Mouse (Mus musculus): ENCODE results near the gene Gja5. TPM values are rescaled to one million over a fixed set of nuclear protein-coding genes. Genes with fewer than 3 reads are reported as not detected.

Gja5 gene
- polyA plus RNA-seq, 1 experiment = 0.95 TPM

DNA sequence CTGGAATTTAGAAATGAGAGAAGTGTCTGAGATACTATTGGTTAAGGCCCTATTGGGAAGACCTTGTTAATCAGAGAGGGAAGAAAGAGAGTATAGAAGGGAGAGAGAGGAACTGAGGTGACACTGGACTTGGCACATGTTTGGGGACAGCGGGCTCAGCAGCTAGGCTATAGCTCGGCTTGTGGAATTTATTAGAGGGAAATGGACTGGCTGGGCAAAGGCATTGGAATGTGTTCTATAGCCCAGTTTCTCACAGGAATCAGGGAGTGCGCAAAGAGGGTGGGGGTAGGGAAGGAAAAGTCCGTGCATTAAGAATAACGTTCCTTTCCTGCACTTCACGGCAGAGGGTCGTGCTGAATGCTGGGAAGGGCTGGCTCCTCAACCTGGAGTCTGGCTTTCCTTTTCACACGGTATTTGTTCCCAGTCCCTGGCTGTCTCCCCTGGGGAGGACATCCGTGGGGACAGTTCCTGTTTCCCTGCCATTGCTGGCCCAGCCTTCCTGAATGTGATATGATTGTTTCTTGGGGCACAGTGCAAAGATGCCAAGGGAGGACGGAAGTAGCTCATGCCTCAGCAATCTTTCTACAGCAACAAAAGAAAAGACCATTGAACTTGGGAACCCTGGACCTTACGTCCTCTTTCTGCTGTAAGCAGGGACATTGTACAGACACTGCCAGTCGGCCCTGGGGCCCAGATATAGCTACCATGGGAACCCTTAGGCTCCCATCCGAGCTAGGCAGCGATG is 49.2 kb downstream of the Gja5 start:
- Histone ChIP-seq H3K4me1 (ENCODE audit: control insufficient read depth, insufficient read depth, insufficient read length) (no peaks in the 10 kb centered on the region), H3K4me3 (ENCODE audit: extremely low read depth, insufficient read depth, insufficient read length) (no peak overlapping the region), H3K36me3 (ENCODE audit: control insufficient read depth, insufficient read depth, low read length) (no peaks in the 10 kb centered on the region), H3K27me3 (ENCODE audit: control insufficient read depth, insufficient read depth, low read length) (no peaks in the 10 kb centered on the region), H3K27ac (ENCODE audit: insufficient read depth, low read length) (no peak overlapping the region)
- no peak for TF ChIP-seq CTCF (IDR thresholded peaks at IDR 0.05; ENCODE audit: extremely low read depth, insufficient read depth, insufficient read length, insufficient replicate concordance)
- no peak for TF ChIP-seq POLR2A (IDR thresholded peaks at IDR 0.05; ENCODE audit: low read depth, low read length)
- no peak for DNase-seq (ENCODE audit: low read depth in 1 of 2, low spot score in 2 of 2)
- WGBS = 59% methylated on average over 14 of the region's 14 CpGs

DNA sequence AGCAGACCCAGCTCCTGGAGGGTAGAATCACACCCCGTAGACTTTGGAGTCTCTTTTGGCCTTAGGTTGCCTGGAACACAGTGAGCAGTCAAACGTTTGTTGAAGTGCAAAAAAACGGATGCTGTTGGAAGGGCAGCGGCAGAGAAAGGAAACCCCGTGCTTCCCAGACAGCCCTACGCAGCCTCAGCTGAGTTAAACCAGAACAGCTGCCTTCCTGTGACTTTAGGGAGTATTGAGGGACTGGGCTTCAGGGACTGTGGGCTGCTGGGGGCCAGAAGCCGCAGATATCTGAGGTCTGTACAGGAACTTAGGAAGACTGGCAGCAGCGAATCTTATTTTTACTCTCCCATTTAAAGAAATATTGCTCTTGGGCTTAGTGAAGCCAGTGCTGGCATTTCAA is 56.1 kb downstream of the Gja5 start:
- Histone ChIP-seq H3K27me3 (ENCODE audit: control insufficient read depth, insufficient read depth, low read length) (no peaks in the 10 kb centered on the region), H3K4me3 (ENCODE audit: extremely low read depth, insufficient read depth, insufficient read length) (no peak overlapping the region), H3K4me1 (ENCODE audit: control insufficient read depth, insufficient read depth, insufficient read length) (no peaks in the 10 kb centered on the region), H3K27ac (ENCODE audit: insufficient read depth, low read length) (no peak overlapping the region), H3K36me3 (ENCODE audit: control insufficient read depth, insufficient read depth, low read length) (no peaks in the 10 kb centered on the region)
- DNase-seq (ENCODE audit: low read depth in 1 of 2, low spot score in 2 of 2) = no peak
- 4% methylated on average over 8 of the region's 8 CpGs for WGBS
- TF ChIP-seq POLR2A (IDR thresholded peaks at IDR 0.05; ENCODE audit: low read depth, low read length) = no peak
- TF ChIP-seq CTCF (IDR thresholded peaks at IDR 0.05; ENCODE audit: extremely low read depth, insufficient read depth, insufficient read length, insufficient replicate concordance) = no peak

DNA sequence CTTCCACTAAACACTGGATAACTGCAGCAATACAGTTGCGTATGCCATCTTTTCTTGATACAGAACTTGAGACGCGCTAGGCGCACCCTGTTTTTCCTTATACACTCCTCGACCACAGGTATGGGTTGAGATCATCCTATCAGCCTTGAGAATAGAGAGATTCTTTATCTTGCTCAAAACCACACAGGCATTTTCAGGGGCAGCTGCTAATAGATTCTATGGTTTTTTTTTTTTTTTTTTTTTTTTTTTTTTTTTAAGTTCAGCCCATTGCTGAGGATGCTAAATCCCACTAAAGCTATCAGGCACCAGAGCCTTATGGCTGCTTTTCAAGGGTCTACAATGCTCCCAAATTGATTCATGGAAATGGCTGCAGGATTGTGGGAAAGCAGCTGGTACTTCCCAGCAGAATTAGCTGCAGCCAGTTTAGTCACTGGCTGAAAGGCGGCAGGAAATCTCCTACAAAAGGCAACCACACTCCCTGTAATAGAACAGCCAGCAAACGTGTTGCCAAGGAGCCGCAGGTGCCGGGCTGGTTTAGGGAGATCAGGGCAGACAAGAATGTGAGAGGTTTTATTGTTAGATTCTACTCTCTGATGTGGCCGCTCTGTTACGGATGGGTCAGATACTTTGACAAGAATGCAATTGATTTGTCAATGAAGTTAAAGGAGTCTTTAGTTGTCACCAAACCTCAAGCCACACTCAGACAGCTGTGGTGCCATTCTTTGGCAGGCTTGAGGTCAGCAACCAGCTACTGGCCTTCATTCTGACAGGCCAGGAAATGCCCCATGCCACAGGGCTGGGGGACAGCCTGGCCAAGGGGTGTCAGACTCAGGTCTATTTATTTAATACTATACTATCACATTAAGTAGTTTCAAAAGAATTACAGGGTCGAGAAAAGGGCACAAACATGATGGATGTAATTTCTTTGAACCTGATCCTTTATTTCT is 58.9 kb downstream of the Gja5 start:
- 73% methylated on average over 12 of the region's 12 CpGs for WGBS
- H3K4me3 ChIP-seq (ENCODE audit: extremely low read depth, insufficient read depth, insufficient read length) = no peak overlapping the region
- no peak overlapping the region for H3K27ac ChIP-seq (ENCODE audit: insufficient read depth, low read length)
- no peaks in the 10 kb centered on the region for H3K27me3 ChIP-seq (ENCODE audit: control insufficient read depth, insufficient read depth, low read length)
- H3K4me1 ChIP-seq (ENCODE audit: control insufficient read depth, insufficient read depth, insufficient read length) = no peaks in the 10 kb centered on the region
- H3K36me3 ChIP-seq (ENCODE audit: control insufficient read depth, insufficient read depth, low read length) = no peaks in the 10 kb centered on the region
- TF ChIP-seq CTCF (IDR thresholded peaks at IDR 0.05; ENCODE audit: extremely low read depth, insufficient read depth, insufficient read length, insufficient replicate concordance) = no peak
- TF ChIP-seq POLR2A (IDR thresholded peaks at IDR 0.05; ENCODE audit: low read depth, low read length) = no peak
- no peak for DNase-seq (ENCODE audit: low read depth in 1 of 2, low spot score in 2 of 2)

DNA sequence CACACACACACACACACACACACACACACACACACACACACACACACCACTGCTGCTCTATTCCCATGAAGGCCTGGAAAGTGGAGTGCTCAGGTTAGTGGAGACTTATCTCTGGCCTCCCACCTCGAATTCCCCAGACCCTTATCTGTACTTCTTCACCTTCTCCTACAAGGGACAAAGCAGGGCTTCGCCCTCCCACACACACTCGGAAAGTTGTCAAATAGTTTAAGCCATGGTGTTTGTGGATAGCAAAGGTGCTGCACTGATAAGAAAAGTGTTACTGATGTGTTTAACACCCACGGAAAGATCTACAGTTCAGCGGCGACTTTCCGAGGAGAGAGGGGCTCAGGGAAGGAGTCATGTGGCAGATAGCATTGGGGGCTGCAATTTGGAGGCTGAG is 66.5 kb downstream of the Gja5 start:
- no peak for TF ChIP-seq POLR2A (IDR thresholded peaks at IDR 0.05; ENCODE audit: low read depth, low read length)
- TF ChIP-seq CTCF (IDR thresholded peaks at IDR 0.05; ENCODE audit: extremely low read depth, insufficient read depth, insufficient read length, insufficient replicate concordance) = no peak
- no peaks in the 10 kb centered on the region for H3K36me3 ChIP-seq (ENCODE audit: control insufficient read depth, insufficient read depth, low read length)
- DNase-seq (ENCODE audit: low read depth in 1 of 2, low spot score in 2 of 2) = no peak
- 56% methylated on average over 7 of the region's 7 CpGs for WGBS
- no peak overlapping the region for H3K4me3 ChIP-seq (ENCODE audit: extremely low read depth, insufficient read depth, insufficient read length)
- H3K4me1 ChIP-seq (ENCODE audit: control insufficient read depth, insufficient read depth, insufficient read length) = no peaks in the 10 kb centered on the region
- H3K27ac ChIP-seq (ENCODE audit: insufficient read depth, low read length) = no peak overlapping the region
- no peaks in the 10 kb centered on the region for H3K27me3 ChIP-seq (ENCODE audit: control insufficient read depth, insufficient read depth, low read length)

DNA sequence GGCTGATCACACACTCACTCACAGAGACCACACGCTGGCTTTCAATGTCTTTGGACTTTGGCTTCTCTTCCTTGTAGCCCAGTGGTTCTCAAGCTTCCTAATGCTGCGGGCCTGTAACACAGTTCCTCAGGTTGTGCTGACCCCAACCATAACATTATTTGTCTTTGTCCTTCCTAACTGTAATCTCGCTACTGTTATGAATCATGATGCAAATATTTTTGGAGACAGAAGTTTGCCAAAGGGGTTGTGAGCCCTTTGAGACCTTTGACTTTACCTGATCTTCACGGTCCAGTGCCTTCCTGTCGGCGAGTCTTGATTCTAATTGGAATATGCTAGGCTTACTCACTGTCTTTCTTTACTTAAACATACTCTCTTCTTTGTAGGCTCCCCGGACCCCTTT is 70.0 kb downstream of the Gja5 start:
- H3K4me3 ChIP-seq (ENCODE audit: extremely low read depth, insufficient read depth, insufficient read length) = no peak overlapping the region
- WGBS = 91% methylated on average over 7 of the region's 7 CpGs
- TF ChIP-seq POLR2A (IDR thresholded peaks at IDR 0.05; ENCODE audit: low read depth, low read length) = no peak
- no peak for TF ChIP-seq CTCF (IDR thresholded peaks at IDR 0.05; ENCODE audit: extremely low read depth, insufficient read depth, insufficient read length, insufficient replicate concordance)
- no peak overlapping the region for H3K27ac ChIP-seq (ENCODE audit: insufficient read depth, low read length)
- no peaks in the 10 kb centered on the region for H3K27me3 ChIP-seq (ENCODE audit: control insufficient read depth, insufficient read depth, low read length)
- H3K36me3 ChIP-seq (ENCODE audit: control insufficient read depth, insufficient read depth, low read length) = no peaks in the 10 kb centered on the region
- DNase-seq (ENCODE audit: low read depth in 1 of 2, low spot score in 2 of 2) = no peak
- H3K4me1 ChIP-seq (ENCODE audit: control insufficient read depth, insufficient read depth, insufficient read length) = no peaks in the 10 kb centered on the region

DNA sequence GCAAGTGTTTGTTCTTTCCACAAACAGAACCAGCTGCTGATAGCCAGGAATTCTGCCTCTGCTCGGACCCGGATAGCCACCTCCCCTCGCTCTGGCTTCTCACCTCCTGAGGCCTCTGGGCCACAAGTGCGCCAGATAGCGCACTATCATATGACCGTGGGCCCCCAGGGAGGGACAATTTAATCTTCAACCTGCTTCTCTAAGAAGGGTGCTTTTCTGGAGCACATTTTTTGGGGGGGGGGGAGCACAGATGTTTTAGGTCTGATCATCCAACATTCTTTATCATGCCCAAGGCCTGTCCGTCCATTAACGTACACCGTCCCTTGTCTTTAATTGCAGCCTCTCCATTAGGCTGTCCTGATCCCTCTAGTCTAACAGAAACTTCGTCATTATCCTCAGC is 71.1 kb downstream of the Gja5 start:
- Histone ChIP-seq H3K4me3 (ENCODE audit: extremely low read depth, insufficient read depth, insufficient read length) (no peak overlapping the region), H3K27ac (ENCODE audit: insufficient read depth, low read length) (no peak overlapping the region), H3K36me3 (ENCODE audit: control insufficient read depth, insufficient read depth, low read length) (no peaks in the 10 kb centered on the region), H3K4me1 (ENCODE audit: control insufficient read depth, insufficient read depth, insufficient read length) (no peaks in the 10 kb centered on the region), H3K27me3 (ENCODE audit: control insufficient read depth, insufficient read depth, low read length) (no peaks in the 10 kb centered on the region)
- 95% methylated on average over 10 of the region's 10 CpGs for WGBS
- DNase-seq (ENCODE audit: low read depth in 1 of 2, low spot score in 2 of 2) = no peak
- TF ChIP-seq CTCF (IDR thresholded peaks at IDR 0.05; ENCODE audit: extremely low read depth, insufficient read depth, insufficient read length, insufficient replicate concordance) (no peak), POLR2A (IDR thresholded peaks at IDR 0.05; ENCODE audit: low read depth, low read length) (no peak)
